Comparison of ENCODE assay signal across 30 mouse cellular contexts in the genomic region with DNA sequence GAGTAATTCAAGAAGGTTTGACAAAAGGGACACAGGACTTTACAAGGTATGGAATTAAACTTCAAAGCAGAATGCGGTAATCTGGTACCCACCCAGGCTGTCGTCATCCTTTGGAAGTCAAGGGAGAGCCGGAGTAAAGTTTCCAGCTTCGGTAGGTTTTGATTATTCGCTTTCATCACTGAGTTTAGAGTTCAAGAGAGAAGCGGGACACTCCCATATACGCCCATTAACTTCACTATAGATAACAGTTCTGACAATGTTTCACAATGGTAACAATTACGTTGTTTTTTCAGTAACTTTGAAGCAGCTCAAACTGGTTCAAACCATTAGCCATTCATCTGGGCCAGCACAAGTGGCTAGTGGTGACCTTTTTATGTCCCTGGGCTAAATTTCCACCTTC.
A peak's percentile ranks its signal among the peaks of the same experiment; 100 is the strongest.
DNase-seq lines count a peak whose midpoint lies in the region; ATAC-seq and TF ChIP-seq lines count a peak whose summit lies in the region.
"Had no signal": no experiment of that assay in that cellular context is flagged by ENCODE, and none has a peak within 500 bp of the region (broad histone marks: within the 10 kb centered on the region; RNA-seq: fewer than 3 reads in every experiment).

No protein-coding gene starts in this region.

- no peak overlapping the region for H3K4me2 ChIP-seq in intestine, postnatal 0 days (replicated peaks; ENCODE audit: low read depth)
- H3K4me2 ChIP-seq: embryonic facial prominence, embryonic 13.5 days; forebrain, embryonic 12.5 days; forebrain, embryonic 15.5 days; heart, embryonic 13.5 days; hindbrain, embryonic 14.5 days had no signal

- no peak for TF ChIP-seq CTCF in intestine, postnatal 0 days (IDR thresholded peaks at IDR 0.05; ENCODE audit: low read depth)

- H3K36me3 ChIP-seq in intestine, postnatal 0 days (ENCODE audit: control insufficient read depth, insufficient read depth), result no peaks in the 10 kb centered on the region
- H3K36me3 ChIP-seq: embryonic facial prominence, embryonic 10.5 days; embryonic facial prominence, embryonic 13.5 days; forebrain, embryonic 12.5 days; forebrain, embryonic 15.5 days; G1E; heart, embryonic 10.5 days; heart, embryonic 13.5 days had no signal

- no peaks in the 10 kb centered on the region for H3K27me3 ChIP-seq in intestine, postnatal 0 days (replicated peaks; ENCODE audit: control insufficient read depth, insufficient read depth, low read length)
- H3K27me3 ChIP-seq: embryonic facial prominence, embryonic 13.5 days; forebrain, embryonic 12.5 days; forebrain, embryonic 15.5 days; heart, embryonic 13.5 days; Patski had no signal

- peak; percentile 41; the same call in 1 of the 2 replicates for ATAC-seq in intestine, postnatal 0 days
- ATAC-seq: activated CD4-positive, CD25-positive, alpha-beta regulatory T cell, adult 4 months; forebrain, embryonic 15.5 days; hindbrain, postnatal 0 days; inflammation-experienced regulatory T-cells, adult 6 months; Patski had no signal

- no peaks in the 10 kb centered on the region for H3K4me1 ChIP-seq in intestine, postnatal 0 days (replicated peaks; ENCODE audit: control insufficient read depth, insufficient read depth, low read length)
- H3K4me1 ChIP-seq: embryonic facial prominence, embryonic 10.5 days; embryonic facial prominence, embryonic 13.5 days; forebrain, embryonic 12.5 days; forebrain, embryonic 15.5 days; heart, embryonic 10.5 days had no signal

- 0 out of 2 replicates have a peak, but pooled peaks cover 7% of the 10 kb centered on the region for H3K9me3 ChIP-seq in intestine, postnatal 0 days (ENCODE audit: control insufficient read depth)
- H3K9me3 ChIP-seq: G1E had no signal

- H3K27ac ChIP-seq in intestine, postnatal 0 days (ENCODE audit: low read depth, low read length), result no peak overlapping the region
- H3K27ac ChIP-seq: embryonic facial prominence, embryonic 10.5 days; embryonic facial prominence, embryonic 13.5 days; forebrain, embryonic 12.5 days; forebrain, embryonic 15.5 days; heart, adult 2 months; heart, embryonic 10.5 days; heart, embryonic 13.5 days; hindbrain, embryonic 14.5 days; hindbrain, postnatal 0 days had no signal

- 52% methylated on average over 8 of the region's 8 CpGs for WGBS in intestine, postnatal 0 days

- DNase-seq in ES-CJ7 (ENCODE audit: low read depth, low spot score) (peak; percentile 72), ZHBTc4 (ENCODE audit: low read depth, low spot score) (peak; percentile 90)
- DNase-seq in left cerebral cortex, postnatal 14 days (ENCODE audit: low spot score in 2 of 2), result no peak
- no peak for DNase-seq in cerebellum, adult 18-20 months
- DNase-seq in spleen, postnatal 14 days (ENCODE audit: low spot score in 2 of 2), result no peak
- DNase-seq in gastrocnemius, postnatal 10 days, result no peak
- DNase-seq: adrenal gland, postnatal 14 days; B cell, adult 2 months; cerebellum, adult 11 months; cerebellum, adult 8-10 months; cerebellum, postnatal 10 days; cerebellum, postnatal 36 days; embryo, embryonic 11 days; heart, adult 2 months; heart, postnatal 14 days; heart, postnatal 4 days had no signal

- intact Hi-C loops in left cerebral cortex, postnatal 14 days (cut with DNase I), result no loop called here

- H3K9ac ChIP-seq in intestine, postnatal 0 days (ENCODE audit: low read depth, low read length), result no peak overlapping the region
- H3K9ac ChIP-seq: embryonic facial prominence, embryonic 13.5 days; forebrain, embryonic 12.5 days; forebrain, embryonic 15.5 days; heart, embryonic 13.5 days; hindbrain, embryonic 14.5 days had no signal

- H3K4me3 ChIP-seq in intestine, postnatal 0 days (ENCODE audit: low read depth, low read length), result no peak overlapping the region
- H3K4me3 ChIP-seq: embryonic facial prominence, embryonic 10.5 days; embryonic facial prominence, embryonic 13.5 days; erythroblast, embryonic 14.5 days; forebrain, embryonic 12.5 days; forebrain, embryonic 15.5 days; heart, adult 2 months; heart, embryonic 10.5 days; heart, embryonic 13.5 days had no signal

Comparison
In these comparisons a context has a peak if more than half of its experiments do, and no peak if none do; other contexts are left out.
1. DNase-seq: peak in ES-CJ7 (single experiment) and ZHBTc4 (single experiment); none in left cerebral cortex, postnatal 14 days (0 of 2), cerebellum, adult 18-20 months (0 of 2), spleen, postnatal 14 days (0 of 2) and gastrocnemius, postnatal 10 days (single experiment).